Mouse (Mus musculus): ENCODE results near the gene Slc16a11. TPM values are rescaled to one million over a fixed set of nuclear protein-coding genes. Genes with fewer than 3 reads are reported as not detected.
A peak's percentile ranks its signal among the peaks of the same experiment; 100 is the strongest.

The Slc16a11 gene
- total RNA-seq, 2 experiments from 2014 or later = not detected

- DNase-seq (ENCODE audit: low spot score in 2 of 2) = no peak
These were observed 37.6 kb downstream of the Slc16a11 start for GRCm38 (mm10) chr11:70250150-70250549.

- no peak for DNase-seq (ENCODE audit: low spot score in 2 of 2)
These were observed 39.3 kb downstream of the Slc16a11 start for GRCm38 (mm10) chr11:70251853-70252252.

GRCm38 (mm10) chr11:70254337-70254736 lies 41.8 kb downstream of the Slc16a11 start:
- DNase-seq (ENCODE audit: low spot score in 2 of 2) = no peak

GRCm38 (mm10) chr11:70254931-70255531 lies 42.5 kb downstream of the Slc16a11 start, which contains the start of gene Alox12:
Gene Alox12 (minus strand): TSS chr11:70255353.
- DNase-seq (ENCODE audit: low spot score in 2 of 2) = no peak

GRCm38 (mm10) chr11:70259035-70259434 lies 46.5 kb downstream of the Slc16a11 start:
- DNase-seq (ENCODE audit: low spot score in 2 of 2) = no peak

- DNase-seq (ENCODE audit: low spot score in 2 of 2) = no peak
These were observed 52.7 kb downstream of the Slc16a11 start for GRCm38 (mm10) chr11:70265252-70265651.

- no peak for DNase-seq (ENCODE audit: low spot score in 2 of 2)
These were observed 53.3 kb downstream of the Slc16a11 start for GRCm38 (mm10) chr11:70265819-70266218.

Small RNAs within 50 kb of the gene (microRNA-seq; reads per million reads assigned to microRNA genes)
- gene Mir195a = 1,016 reads per million, percentile 76 among the genes with 10 or more reads in this experiment
- gene Mir497 = not detected
- gene Mir497b = not detected

Other genes starting within 250 kb of the Slc16a11 start
- under 1 TPM in 1 of 2 experiments, not detected in 1; 0.34 TPM for gene Cldn7, start 248.0 kb upstream of the Slc16a11 start, total RNA-seq (2021)
- gene Ctdnep1, start 231.6 kb upstream of the Slc16a11 start, total RNA-seq (2021) = 100 to 1,000 TPM; 204 to 229 TPM
- gene Elp5, start 230.2 kb upstream of the Slc16a11 start, total RNA-seq (2021) = 10 to 100 TPM; 61.9 to 63.7 TPM
- 100 to 1,000 TPM; 234 to 246 TPM for gene Gabarap, start 221.6 kb upstream of the Slc16a11 start, total RNA-seq (2021)
- gene Phf23, start 217.0 kb upstream of the Slc16a11 start, total RNA-seq (2021) = 10 to 100 TPM; 31.5 to 34.7 TPM
- 10 to 100 TPM; 19.1 to 22.8 TPM for gene Dvl2, start 212.2 kb upstream of the Slc16a11 start, total RNA-seq (2021)
- gene Acadvl, start 197.3 kb upstream of the Slc16a11 start, total RNA-seq (2021) = 100 to 1,000 TPM; 233 to 241 TPM
- 10 to 100 TPM; 23.9 to 33.8 TPM for gene Dlg4, start 195.8 kb upstream of the Slc16a11 start, total RNA-seq (2021)
- gene Asgr1, start 158.7 kb upstream of the Slc16a11 start, total RNA-seq (2021) = under 1 TPM in 1 of 2 experiments, not detected in 1; 0.62 TPM
- under 1 TPM in 1 of 2 experiments, not detected in 1; 0.62 TPM for gene Asgr2, start 120.1 kb upstream of the Slc16a11 start, total RNA-seq (2021)
- gene Mgl2, start 82.4 kb upstream of the Slc16a11 start, total RNA-seq (2021) = 1 to 10 TPM; 2.8 to 4.2 TPM
- gene Clec10a, start 56.6 kb upstream of the Slc16a11 start, total RNA-seq (2021) = 10 to 100 TPM in 1 of 2 experiments, 1 to 10 TPM in 1; 8.6 to 10.5 TPM
- 1 to 10 TPM; 2.6 to 3.2 TPM for gene Slc16a13, start 8.3 kb downstream of the Slc16a11 start, total RNA-seq (2021)
- 10 to 100 TPM; 20.2 to 22.2 TPM for gene Bcl6b, start 17.0 kb downstream of the Slc16a11 start, total RNA-seq (2021)
- gene 0610010K14Rik, start 25.2 kb downstream of the Slc16a11 start, total RNA-seq (2021) = 10 to 100 TPM; 51.4 to 56.9 TPM
- gene Gm21988, start 27.1 kb downstream of the Slc16a11 start, total RNA-seq (2021) = 1 to 10 TPM; 2.5 to 4.1 TPM
- gene Rnasek, start 27.1 kb downstream of the Slc16a11 start, total RNA-seq (2021) = 100 to 1,000 TPM in 1 of 2 experiments, 10 to 100 TPM in 1; 83.0 to 103 TPM
- 1 to 10 TPM; 1.3 to 1.7 TPM for gene Alox12, start 42.6 kb downstream of the Slc16a11 start, total RNA-seq (2021)
- gene Alox12e, start 109.9 kb downstream of the Slc16a11 start, total RNA-seq (2021) = under 1 TPM in 1 of 2 experiments, not detected in 1; 0.13 TPM
- gene Alox15, start 139.3 kb downstream of the Slc16a11 start, total RNA-seq (2021) = under 1 TPM; 0.13 to 0.25 TPM
- gene Pelp1, start 197.3 kb downstream of the Slc16a11 start, total RNA-seq (2021) = 10 to 100 TPM; 26.1 to 26.5 TPM
- 10 to 100 TPM; 20.4 to 24.7 TPM for gene Arrb2, start 219.9 kb downstream of the Slc16a11 start, total RNA-seq (2021)
- 10 to 100 TPM; 11.2 TPM for gene Med11, start 239.2 kb downstream of the Slc16a11 start, total RNA-seq (2021)
- 1 to 10 TPM in 1 of 2 experiments, under 1 TPM in 1; 0.96 to 1.3 TPM for gene Zmynd15, start 246.7 kb downstream of the Slc16a11 start, total RNA-seq (2021)
- 1 to 10 TPM; 5.0 to 5.1 TPM for gene Cxcl16, start 247.2 kb downstream of the Slc16a11 start, total RNA-seq (2021)